In the genomic region with DNA sequence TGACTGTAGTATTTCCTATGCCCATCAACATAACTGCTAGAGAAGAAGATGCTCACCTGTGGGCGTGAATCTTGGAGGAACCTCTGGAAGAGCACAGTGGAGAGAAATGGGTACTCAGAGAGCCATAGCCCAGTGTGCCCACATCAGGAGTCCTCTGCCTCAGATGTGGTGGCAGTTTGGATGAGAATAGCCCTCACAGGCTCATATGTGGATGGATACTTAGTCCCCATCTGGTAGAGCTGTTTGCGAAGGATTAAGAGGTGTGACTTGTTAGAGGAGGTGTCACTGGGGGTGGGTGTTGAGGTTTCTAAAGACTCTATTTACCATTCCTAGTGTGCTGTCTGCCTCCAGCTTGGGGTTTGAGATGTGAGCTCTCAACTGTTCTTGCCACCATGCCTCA, we compare ENCODE assay signal across 16 mouse cellular contexts.
DNase-seq lines count a peak whose midpoint lies in the region; ATAC-seq lines count a peak whose summit lies in the region.
"Had no signal": no experiment of that assay in that cellular context is flagged by ENCODE, and none has a peak within 500 bp of the region (broad histone marks: within the 10 kb centered on the region; RNA-seq: fewer than 3 reads in every experiment).

No protein-coding gene starts in this region.

- DNase-seq in frontal cortex, postnatal 36 days (ENCODE audit: low spot score in 2 of 2): no peak
- DNase-seq: adrenal gland, adult 2 months; adrenal gland, adult 8-10 months; adrenal gland, postnatal 10 days; adrenal gland, postnatal 14 days; adrenal gland, postnatal 25 days; adrenal gland, postnatal 36 days; B cell, adult 2 months; cerebellum, adult 11 months; cerebellum, adult 11-12 months; cerebellum, adult 18-20 months; cerebellum, adult 2 months had no signal

- ATAC-seq in frontal cortex, adult (ENCODE audit: low TSS enrichment): peak; percentile 53
- ATAC-seq: activated CD4-positive, CD25-positive, alpha-beta regulatory T cell, adult 4 months; CD4-positive, CD25-positive, alpha-beta regulatory T cell, adult 4 months; Patski had no signal
